ENCODE assay signal across 9 mouse cellular contexts in the genomic region with DNA sequence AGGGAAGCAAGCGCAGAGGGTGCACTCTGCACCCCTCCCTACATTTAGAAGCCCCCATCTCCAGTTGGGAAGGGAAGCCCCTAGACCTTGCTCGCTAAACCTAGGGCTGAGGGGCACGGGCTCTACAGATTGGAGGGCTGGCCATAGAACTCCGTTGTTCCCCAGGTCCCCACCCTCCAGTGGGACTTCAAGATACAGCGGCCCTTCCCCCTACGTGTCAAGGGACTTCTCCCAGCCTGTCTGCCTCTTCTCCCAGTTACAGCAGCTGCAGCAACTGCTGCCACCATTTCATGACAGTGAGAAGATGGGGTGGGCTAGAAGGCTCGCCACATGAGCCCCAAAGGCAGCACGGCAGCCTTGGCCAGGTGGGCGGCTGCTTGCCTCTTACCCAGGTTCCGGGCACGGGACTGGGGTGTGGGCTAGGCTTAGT. TPM values are rescaled to one million over a fixed set of nuclear protein-coding genes. Genes with fewer than 3 reads are reported as not detected.
DNase-seq lines count a peak whose midpoint lies in the region; ATAC-seq and TF ChIP-seq lines count a peak whose summit lies in the region.
"Had no signal": no experiment of that assay in that cellular context is flagged by ENCODE, and none has a peak within 500 bp of the region (broad histone marks: within the 10 kb centered on the region; RNA-seq: fewer than 3 reads in every experiment).

No protein-coding gene starts in this region.

- peak; percentile 22 for ATAC-seq in lung, embryonic 14.5 days (ENCODE audit: insufficient read depth)
- ATAC-seq in hindbrain, embryonic 12.5 days (ENCODE audit: low FRiP score) = peak; percentile 56
- peak; percentile 16 for ATAC-seq in midbrain, embryonic 12.5 days (ENCODE audit: low FRiP score, low read depth)
- no peak for ATAC-seq in activated CD4-positive, CD25-positive, alpha-beta regulatory T cell, adult 4 months

- WGBS in lung, embryonic 14.5 days = 3% methylated on average over 11 of the region's 11 CpGs
- WGBS in hindbrain, embryonic 12.5 days = 2% methylated on average over 11 of the region's 11 CpGs
- WGBS in midbrain, embryonic 12.5 days = 2% methylated on average over 11 of the region's 11 CpGs

- no peak for TF ChIP-seq CTCF in lung, embryonic 14.5 days (IDR thresholded peaks at IDR 0.05; ENCODE audit: low read depth)
- TF ChIP-seq CTCF in cortical plate, adult 2 months (IDR thresholded peaks at IDR 0.05; ENCODE audit: extremely low read depth, insufficient read depth, low read length) = no peak

- H3K9me3 ChIP-seq in lung, embryonic 14.5 days (ENCODE audit: low read depth, low read length) = no peaks in the 10 kb centered on the region
- H3K9me3 ChIP-seq in hindbrain, embryonic 12.5 days (replicated peaks) = no peaks in the 10 kb centered on the region
- no peaks in the 10 kb centered on the region for H3K9me3 ChIP-seq in midbrain, embryonic 12.5 days

- no peaks in the 10 kb centered on the region for H3K36me3 ChIP-seq in lung, embryonic 14.5 days (ENCODE audit: insufficient read depth)
- H3K36me3 ChIP-seq in hindbrain, embryonic 12.5 days = no peaks in the 10 kb centered on the region
- no peaks in the 10 kb centered on the region for H3K36me3 ChIP-seq in midbrain, embryonic 12.5 days

- H3K4me1 ChIP-seq in lung, embryonic 14.5 days (ENCODE audit: insufficient read depth) = peaks cover 6% of the 10 kb centered on the region
- H3K4me1 ChIP-seq in cortical plate, adult 2 months (ENCODE audit: control insufficient read depth, insufficient read depth, low read length) = peaks cover 6% of the 10 kb centered on the region
- H3K4me1 ChIP-seq in hindbrain, embryonic 12.5 days = peaks cover 54% of the 10 kb centered on the region
- peaks cover 48% of the 10 kb centered on the region for H3K4me1 ChIP-seq in midbrain, embryonic 12.5 days

- H3K4me2 ChIP-seq in lung, embryonic 14.5 days = peak overlapping the region; percentile 100
- H3K4me2 ChIP-seq in hindbrain, embryonic 12.5 days (replicated peaks) = peak overlapping the region; percentile 74
- H3K4me2 ChIP-seq in midbrain, embryonic 12.5 days (replicated peaks) = peak overlapping the region; percentile 98

- H3K9ac ChIP-seq in lung, embryonic 14.5 days = peak overlapping the region; percentile 54
- H3K9ac ChIP-seq in hindbrain, embryonic 12.5 days = peak overlapping the region; percentile 63
- H3K9ac ChIP-seq in midbrain, embryonic 12.5 days (replicated peaks) = peak overlapping the region; percentile 68

- peak overlapping the region; percentile 56 for H3K4me3 ChIP-seq in lung, embryonic 14.5 days (ENCODE audit: low read depth, low read length)
- H3K4me3 ChIP-seq in cortical plate, adult 2 months (ENCODE audit: insufficient read depth, low read length) = peak overlapping the region; percentile 50
- H3K4me3 ChIP-seq in hindbrain, embryonic 12.5 days = peak overlapping the region; percentile 51
- peak overlapping the region; percentile 65 for H3K4me3 ChIP-seq in midbrain, embryonic 12.5 days

- H3K27ac ChIP-seq in lung, embryonic 14.5 days (ENCODE audit: low read depth) = no peak overlapping the region
- H3K27ac ChIP-seq in cortical plate, adult 2 months (ENCODE audit: insufficient read depth, low read length) = no peak overlapping the region
- H3K27ac ChIP-seq in hindbrain, embryonic 12.5 days = peak overlapping the region; percentile 58; the same call in 1 of the 2 replicates
- H3K27ac ChIP-seq in midbrain, embryonic 12.5 days (replicated peaks) = 0 out of 2 replicates have a peak overlapping the region, but pooled peaks have one; percentile 35

- H3K27me3 ChIP-seq in lung, embryonic 14.5 days (ENCODE audit: insufficient read depth, low read length) = 0 out of 2 replicates have a peak, but pooled peaks cover 5% of the 10 kb centered on the region
- peaks cover 30% of the 10 kb centered on the region for H3K27me3 ChIP-seq in hindbrain, embryonic 12.5 days
- H3K27me3 ChIP-seq in midbrain, embryonic 12.5 days = peaks cover 61% of the 10 kb centered on the region

- TF ChIP-seq POLR2A in cortical plate, adult 2 months (IDR thresholded peaks at IDR 0.05; ENCODE audit: extremely low read depth, insufficient read depth, low read length) = no peak

- DNase-seq in lung, embryonic 14.5 days = peak; percentile 56
- no peak for DNase-seq in lung, postnatal 36 days
- DNase-seq in thymus, postnatal 10 days (ENCODE audit: low spot score in 2 of 2) = no peak
- DNase-seq in layer of hippocampus, adult 18-20 months (ENCODE audit: low spot score in 2 of 2) = no peak

RNA-seq across cellular contexts. Expression of gene Arhgap23, which starts 10.6 kb away (rescaled TPM):
- polyA plus RNA-seq in lung, embryonic 14.5 days (2014; fragmentation: Nextera tagmentation; extraction: Ambion mirVana) = 7.0 and 7.9 TPM in 2 replicates
- 70.2 and 71.5 TPM in 2 replicates for polyA plus RNA-seq in cortical plate, adult 2 months (2012; rRNA removed)
- 9.3 and 10.0 TPM in 2 replicates for polyA plus RNA-seq in hindbrain, embryonic 12.5 days (2016; fragmentation: Nextera tagmentation; extraction: Ambion mirVana)
- 6.3 and 7.9 TPM in 2 replicates for polyA plus RNA-seq in midbrain, embryonic 12.5 days (2016; fragmentation: Nextera tagmentation; extraction: Ambion mirVana)
- polyA plus RNA-seq in activated CD4-positive, CD25-positive, alpha-beta regulatory T cell, adult 4 months (2017; shearing (Covaris generic)) = not detected
- 10 to 100 TPM; 79.8 to 88.1 TPM for total RNA-seq in layer of hippocampus, adult 18-20 months (2021)

RNA-seq across cellular contexts. Expression of gene Socs7, which starts 42.4 kb away (rescaled TPM):
- 1.9 and 2.7 TPM in 2 replicates for polyA plus RNA-seq in lung, embryonic 14.5 days (2014; fragmentation: Nextera tagmentation; extraction: Ambion mirVana)
- polyA plus RNA-seq in cortical plate, adult 2 months (2012; rRNA removed) = 47.9 and 49.7 TPM in 2 replicates
- 7.0 and 9.1 TPM in 2 replicates for polyA plus RNA-seq in hindbrain, embryonic 12.5 days (2016; fragmentation: Nextera tagmentation; extraction: Ambion mirVana)
- polyA plus RNA-seq in midbrain, embryonic 12.5 days (2016; fragmentation: Nextera tagmentation; extraction: Ambion mirVana) = 9.3 and 9.4 TPM in 2 replicates
- polyA plus RNA-seq in activated CD4-positive, CD25-positive, alpha-beta regulatory T cell, adult 4 months (2017; shearing (Covaris generic)) = 1 to 10 TPM; 6.1 to 7.8 TPM
- 10 to 100 TPM; 81.5 to 85.4 TPM for total RNA-seq in layer of hippocampus, adult 18-20 months (2021)

RNA-seq across cellular contexts. Expression of gene Gpr179, which starts 52.9 kb away (rescaled TPM):
- 0.08 and 0.09 TPM in 2 replicates for polyA plus RNA-seq in lung, embryonic 14.5 days (2014; fragmentation: Nextera tagmentation; extraction: Ambion mirVana)
- 0.15 and 0.21 TPM in 2 replicates for polyA plus RNA-seq in cortical plate, adult 2 months (2012; rRNA removed)
- 0.17 and 0.22 TPM in 2 replicates for polyA plus RNA-seq in hindbrain, embryonic 12.5 days (2016; fragmentation: Nextera tagmentation; extraction: Ambion mirVana)
- 0.13 and 0.18 TPM in 2 replicates for polyA plus RNA-seq in midbrain, embryonic 12.5 days (2016; fragmentation: Nextera tagmentation; extraction: Ambion mirVana)
- under 1 TPM; 0.11 to 0.45 TPM for polyA plus RNA-seq in activated CD4-positive, CD25-positive, alpha-beta regulatory T cell, adult 4 months (2017; shearing (Covaris generic))
- under 1 TPM; 0.13 to 0.40 TPM for total RNA-seq in layer of hippocampus, adult 18-20 months (2021)
- total RNA-seq: common myeloid progenitor, adult 5-6 weeks had no signal

Comparison
In these comparisons a context has a peak if more than half of its experiments do, and no peak if none do; other contexts are left out.
1. H3K27ac ChIP-seq: peak in hindbrain, embryonic 12.5 days (single experiment) and midbrain, embryonic 12.5 days (single experiment); none in lung, embryonic 14.5 days (single experiment) and cortical plate, adult 2 months (single experiment).
2. Peak in every context shown above with its lines, with median percentiles within 50 percentile points of each other: H3K4me2 ChIP-seq, H3K4me3 ChIP-seq and H3K9ac ChIP-seq.